Mouse (Mus musculus) G1E (cell line): Measurements from ENCODE around the gene Tnnt3.

ENCODE experiments used
- CTCF ChIP-seq: IDR thresholded peaks from 2 replicates; pipeline ENCODE4 v1.5.1; 2012; ENCODE audit warnings: low read depth, low read length, inconsistent platforms, mixed read lengths
- GATA1 ChIP-seq: IDR thresholded peaks from 2 replicates; pipeline ENCODE4 v1.6.1; 2012; ENCODE audit warnings: borderline replicate concordance, low read length, inconsistent platforms, mixed read lengths
- POLR2AphosphoS5 ChIP-seq: IDR thresholded peaks from 2 replicates; pipeline ENCODE4 v1.6.1; 2012; ENCODE audit warnings: low read depth, low read length, inconsistent platforms; ENCODE audit not compliant: insufficient replicate concordance

- no peak for TF ChIP-seq CTCF
- TF ChIP-seq GATA1, result no peak
- TF ChIP-seq POLR2AphosphoS5, result no peak
Observed at GRCm38 (mm10) chr7:142509518-142509917, 10.9 kb downstream of the Tnnt3 start.
